Mouse (Mus musculus): ENCODE data around the gene Tmem59l.
"Not testable (repeated sequence)": the region's sequence is repeated elsewhere in the genome, so short reads cannot be mapped to it uniquely, and the experiment has no call there.

Gene Tmem59l

DNA sequence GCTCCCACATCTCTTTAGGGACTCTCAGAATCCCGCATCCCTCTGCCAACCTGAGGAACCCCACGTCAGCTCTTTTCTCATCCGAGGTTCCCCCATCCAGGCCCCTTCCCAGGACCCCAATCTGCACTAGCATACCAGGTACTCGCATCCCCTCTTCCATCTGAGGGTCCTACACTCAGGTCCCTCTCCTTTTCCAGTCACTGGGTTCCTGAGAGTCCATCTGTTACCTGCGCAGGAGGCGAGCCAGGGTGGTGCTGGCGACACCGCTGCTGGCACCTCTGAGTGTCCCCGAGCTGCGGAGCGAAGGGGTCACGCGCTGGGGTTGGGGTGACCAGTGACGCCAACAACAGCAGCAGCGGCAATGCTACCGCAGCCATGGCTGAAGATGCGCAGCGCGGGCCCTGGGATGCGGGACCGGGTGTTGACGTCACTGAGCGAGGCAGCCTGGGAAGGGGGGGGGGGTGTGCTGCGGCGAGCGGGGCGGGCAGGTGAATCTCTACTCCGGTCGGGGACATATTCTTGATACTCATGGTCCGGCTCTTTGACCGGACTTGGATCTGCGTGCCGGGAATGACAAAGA is at the start of gene Tmem59l:
Gene Tmem59l (minus strand): TSS at position 418 of the 580 bp plus-strand sequence.
- no peak for DNase-seq (ENCODE audit: low read depth, low spot score)

DNA sequence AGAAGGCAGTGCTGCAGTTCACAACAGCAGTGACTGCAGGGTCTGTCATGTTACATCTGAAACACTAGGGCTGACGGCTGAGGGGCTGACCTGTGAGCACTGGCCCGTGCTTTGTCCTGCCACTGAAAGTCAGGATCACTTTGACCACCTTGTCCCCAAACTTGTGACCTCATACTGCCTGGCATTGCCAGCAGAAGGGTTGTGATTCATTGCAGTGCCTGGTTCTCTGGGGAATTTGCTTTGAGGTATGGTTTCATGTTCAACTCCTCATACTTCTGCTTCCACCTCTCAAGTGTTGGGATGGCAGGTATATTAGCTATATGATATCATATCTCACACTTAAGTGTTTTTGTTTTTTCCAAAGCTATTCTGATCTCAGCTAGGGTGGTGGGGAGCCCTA is 48.5 kb upstream of the Tmem59l start:
- DNase-seq (ENCODE audit: low read depth, low spot score): no peak

DNA sequence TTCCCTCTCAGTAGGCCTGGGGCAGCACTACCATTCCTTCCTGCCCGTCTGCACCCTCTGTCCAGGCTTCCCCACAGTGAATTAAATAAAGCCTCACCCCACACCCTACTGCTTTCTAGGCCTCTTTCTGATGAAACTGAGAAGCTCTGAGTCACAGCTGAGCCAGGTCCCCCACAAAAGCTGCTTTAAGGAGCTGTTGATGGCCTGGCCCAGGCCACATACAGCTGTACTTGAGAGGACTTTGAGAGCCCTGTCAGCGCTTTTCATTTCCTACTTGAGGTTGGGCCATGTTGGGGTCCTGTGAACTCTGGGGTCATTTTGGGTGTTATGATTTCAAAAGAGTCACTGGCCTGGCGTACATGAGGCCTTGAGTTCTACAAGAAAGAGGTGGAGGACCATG is 48.1 kb upstream of the Tmem59l start:
- no peak for DNase-seq (ENCODE audit: low read depth, low spot score)

DNA sequence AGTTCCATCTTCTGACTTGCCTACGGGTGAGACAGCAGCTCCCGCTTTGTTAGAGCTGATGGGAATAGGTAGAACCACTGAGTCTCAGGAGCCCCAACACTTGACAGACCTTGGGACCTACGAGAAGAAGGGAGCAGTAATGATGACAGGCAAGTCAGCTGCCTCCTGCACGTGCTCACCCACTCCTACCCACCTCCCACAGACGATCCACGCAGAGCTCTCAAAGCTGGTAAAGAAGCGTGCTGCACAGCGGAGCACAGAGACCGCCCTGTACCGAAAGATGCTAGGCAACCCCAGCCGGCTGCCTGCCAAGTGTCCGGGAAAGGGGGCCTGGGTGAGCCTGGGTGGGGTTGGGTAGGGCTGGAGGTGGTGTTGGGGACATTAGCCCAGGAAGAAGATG is 47.1 kb upstream of the Tmem59l start:
- DNase-seq (ENCODE audit: low read depth, low spot score): no peak

DNA sequence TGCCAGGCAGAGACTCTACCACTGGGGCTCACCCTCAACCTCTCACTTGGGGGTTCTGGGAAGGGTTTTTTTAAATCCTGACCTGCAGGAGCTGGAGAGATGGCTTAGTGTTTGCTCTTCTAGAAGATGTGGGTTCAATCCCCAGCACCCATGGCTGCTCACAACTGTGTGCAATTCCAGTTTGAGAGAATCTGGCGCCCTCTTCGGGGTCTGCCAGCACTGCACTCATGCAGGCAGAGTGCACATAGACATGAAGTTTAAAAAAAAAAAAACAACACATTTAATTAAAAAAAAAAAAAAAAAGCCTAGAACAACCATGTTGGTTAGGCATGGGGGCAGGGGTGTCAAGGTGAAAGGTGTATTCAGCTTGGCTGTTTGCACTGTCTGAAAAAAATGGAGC is 43.2 kb upstream of the Tmem59l start:
- no peak for DNase-seq (ENCODE audit: low read depth, low spot score)

DNA sequence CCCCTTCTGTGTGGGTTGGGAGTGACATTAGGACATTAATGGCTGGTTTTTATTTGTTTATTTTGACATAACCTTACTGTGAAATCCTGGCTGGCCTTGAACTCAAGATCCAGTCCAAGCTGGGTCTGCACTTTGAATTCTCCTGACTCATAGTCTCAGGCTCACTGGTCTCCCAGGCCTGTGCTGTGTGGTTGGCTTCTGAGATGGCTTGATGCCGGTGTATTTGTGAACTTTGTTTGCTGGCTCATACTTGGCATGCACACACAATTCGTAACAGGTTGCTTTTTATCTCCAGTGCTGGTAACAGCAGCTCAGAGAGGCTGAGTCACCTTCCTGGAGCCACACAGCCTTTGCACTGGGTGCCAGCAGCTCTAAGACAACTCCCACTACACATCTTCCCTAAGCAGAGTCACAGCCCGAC is 42.6 kb upstream of the Tmem59l start:
- DNase-seq (ENCODE audit: low read depth, low spot score): no peak

DNA sequence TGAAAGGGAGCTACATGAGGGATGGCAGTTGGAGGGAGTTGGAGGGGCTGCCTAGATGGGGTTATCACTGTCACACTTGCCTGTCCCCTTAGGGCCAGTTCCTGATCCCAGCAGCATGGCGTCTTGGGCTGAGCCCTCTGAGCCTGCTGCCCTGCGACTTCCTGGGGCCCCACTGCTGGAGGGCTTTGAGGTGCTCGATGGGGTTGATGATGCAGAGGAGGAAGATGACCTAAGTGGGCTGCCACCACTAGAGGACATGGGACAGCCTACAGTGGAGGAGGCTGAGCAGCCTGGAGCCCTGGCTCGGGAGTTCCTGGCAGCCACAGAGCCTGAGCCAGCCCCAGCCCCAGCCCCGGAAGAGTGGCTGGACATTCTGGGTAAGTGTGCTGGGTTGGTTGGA is 42.1 kb upstream of the Tmem59l start:
- no peak for DNase-seq (ENCODE audit: low read depth, low spot score)

DNA sequence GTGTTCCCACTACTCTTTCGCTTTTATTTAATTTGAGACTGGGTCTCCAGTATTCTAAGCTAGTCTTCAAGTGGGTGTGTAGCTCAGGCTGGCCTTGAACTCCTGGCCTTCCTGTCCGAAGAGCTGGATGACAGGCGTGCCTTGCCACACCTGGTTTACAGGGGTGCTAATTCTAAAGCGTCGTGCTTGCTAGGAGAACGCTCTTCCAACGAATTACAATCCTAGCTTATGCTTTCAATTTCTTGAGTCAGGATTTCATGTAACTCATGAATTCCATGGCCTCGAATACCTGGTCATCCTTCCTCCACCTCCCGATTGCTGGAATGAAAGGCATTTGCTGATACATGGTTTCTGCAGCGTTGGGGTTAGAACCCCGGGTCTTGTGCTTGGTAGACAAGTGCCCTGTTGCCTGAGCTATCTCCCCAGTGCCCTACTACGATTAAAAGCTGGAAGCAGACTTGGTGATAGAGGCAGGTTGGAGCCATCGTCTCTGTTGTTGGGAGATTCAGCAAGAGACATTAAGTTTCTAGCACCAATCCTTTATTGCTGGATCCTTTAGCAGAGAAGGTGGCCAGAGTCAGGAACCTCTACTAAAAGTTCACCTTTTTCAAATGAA is 41.1 kb upstream of the Tmem59l start:
- DNase-seq (ENCODE audit: low read depth, low spot score): no peak

DNA sequence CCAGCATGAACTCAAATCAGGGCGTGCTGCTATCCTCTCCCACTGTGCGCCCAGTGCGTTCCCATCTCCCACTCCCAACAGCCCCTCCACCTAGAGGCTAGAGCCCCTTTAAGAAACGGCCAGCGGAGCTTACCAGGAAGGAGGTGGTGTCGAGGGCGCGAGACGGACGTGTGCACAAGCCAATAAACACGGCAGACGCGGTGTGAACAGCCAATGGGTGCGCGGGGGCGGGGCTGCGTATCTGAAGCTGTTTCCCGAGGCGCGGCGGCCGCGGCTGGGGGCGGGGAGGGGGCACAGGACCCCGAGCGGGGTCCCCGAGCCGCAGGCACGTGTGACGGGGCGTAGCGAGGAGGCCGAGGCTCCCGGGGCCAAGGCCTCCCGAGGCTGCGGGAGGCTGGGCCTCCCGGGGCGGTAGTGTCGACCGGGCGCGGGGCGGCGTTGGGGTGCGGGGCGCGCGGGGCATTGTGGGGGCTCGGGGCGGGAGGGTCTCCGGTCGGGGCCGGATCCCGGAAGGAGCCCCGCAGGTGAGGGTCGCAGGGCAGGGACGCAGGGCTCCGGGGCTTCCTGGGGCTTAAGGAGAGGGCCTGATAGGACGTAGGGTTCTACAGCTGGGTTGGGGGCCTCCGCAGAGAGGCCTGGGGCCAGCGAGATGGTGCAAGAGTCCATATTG is 40.5 kb upstream of the Tmem59l start, which contains the start of the genes Fkbp8 and Kxd1:
Gene Fkbp8 (plus strand): TSS at position 213 of the 670 bp plus-strand sequence.
Gene Kxd1 (minus strand): TSS at position 445 of the 670 bp plus-strand sequence.
- DNase-seq (ENCODE audit: low read depth, low spot score): peak; percentile 87

DNA sequence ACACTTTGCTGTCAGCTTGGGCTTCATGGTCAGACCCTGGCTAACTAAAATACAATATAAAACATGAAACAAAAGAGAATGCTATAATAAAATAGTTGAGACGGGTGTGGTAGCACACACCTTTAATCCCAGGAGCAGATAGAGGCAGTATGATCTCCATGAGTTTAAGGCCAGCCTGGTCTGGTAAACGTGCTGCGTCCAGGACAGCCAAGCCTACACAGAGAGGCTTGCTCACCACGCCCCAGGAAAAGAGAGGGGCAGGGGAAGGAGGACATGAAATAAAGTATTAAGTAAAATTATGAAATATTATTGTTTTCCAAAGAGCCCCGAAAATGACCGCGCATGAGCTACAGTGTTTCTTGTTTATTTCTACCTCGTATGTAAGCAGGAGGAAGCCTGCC is 40.0 kb upstream of the Tmem59l start:
- no peak for DNase-seq (ENCODE audit: low read depth, low spot score)

DNA sequence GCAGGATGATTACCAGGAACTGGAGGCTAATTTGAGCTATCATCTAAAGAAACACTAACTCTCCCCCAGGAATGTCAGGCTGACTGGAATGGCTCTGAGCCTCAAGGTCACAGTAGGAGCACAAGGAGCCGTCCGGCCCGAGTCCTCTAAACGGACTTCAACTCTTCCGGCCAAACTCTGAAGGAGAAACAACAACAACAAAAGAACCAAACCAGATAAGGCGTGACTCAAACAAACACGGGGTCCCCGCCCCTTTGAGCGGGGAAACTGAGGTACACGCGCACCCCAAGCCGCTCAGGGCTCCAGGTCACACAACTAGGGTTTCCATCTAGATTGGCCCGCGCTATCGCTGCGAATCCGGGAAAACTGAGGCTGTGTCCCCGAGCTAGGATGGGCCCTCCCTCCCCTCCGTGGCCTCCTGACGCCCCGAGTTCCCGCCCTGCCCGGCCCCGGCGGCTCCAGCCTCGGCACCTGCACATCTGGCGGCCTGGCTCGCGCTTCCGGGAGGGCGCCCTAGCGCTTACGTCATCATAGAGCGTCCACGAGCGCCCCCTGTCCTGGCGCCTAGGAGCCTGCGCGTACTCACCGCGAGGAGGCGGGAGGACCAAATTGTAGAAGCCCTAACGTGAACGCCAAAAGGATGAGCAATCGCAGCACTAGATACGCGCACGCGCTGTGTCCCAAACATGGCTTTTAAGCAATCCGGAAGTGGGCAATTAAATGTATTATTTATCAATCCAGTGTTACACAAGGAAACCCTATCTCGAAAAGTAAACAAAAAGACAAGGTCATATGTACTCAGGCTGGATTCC is 35.6 kb upstream of the Tmem59l start:
- peak; percentile 92 for DNase-seq (ENCODE audit: low read depth, low spot score)

DNA sequence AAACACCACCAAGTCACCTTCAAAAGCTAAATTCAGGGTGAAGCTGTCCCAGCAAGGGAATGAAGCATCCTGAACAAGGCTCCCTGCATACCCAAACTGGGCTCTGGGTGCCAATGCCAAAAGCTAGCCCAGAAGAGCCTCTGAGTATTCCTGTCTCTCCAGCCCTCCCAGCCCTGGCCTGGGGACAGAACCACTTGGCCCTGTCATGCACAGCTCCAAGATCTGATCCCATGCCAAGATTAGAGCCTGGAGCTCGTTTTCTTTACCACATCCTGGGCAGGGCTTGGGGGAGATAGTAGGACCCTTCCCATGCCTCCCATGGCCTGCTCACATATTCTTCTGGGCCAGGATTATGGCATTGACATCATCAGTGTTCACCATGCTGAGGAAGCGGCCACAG is 32.4 kb upstream of the Tmem59l start:
- no peak for DNase-seq (ENCODE audit: low read depth, low spot score)

DNA sequence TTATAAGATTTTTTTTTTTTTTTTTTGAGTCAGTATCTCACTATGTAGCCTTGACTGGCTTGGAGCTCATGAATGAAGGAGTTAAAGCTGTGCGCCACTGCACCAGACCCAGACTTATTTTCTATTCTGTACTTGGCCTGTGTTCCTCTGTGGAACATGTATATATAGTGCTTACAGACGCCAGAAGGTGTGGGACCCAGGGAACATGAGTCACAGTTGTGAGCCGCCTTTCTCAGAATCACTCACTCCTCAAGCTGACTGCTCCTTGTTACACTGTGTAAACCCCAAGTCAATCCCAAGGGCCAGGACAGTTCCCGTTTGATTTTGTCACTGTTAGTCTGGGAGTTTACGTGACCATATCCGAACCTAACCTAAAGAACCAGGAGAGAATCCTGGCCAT is 31.9 kb upstream of the Tmem59l start:
- no peak for DNase-seq (ENCODE audit: low read depth, low spot score)

DNA sequence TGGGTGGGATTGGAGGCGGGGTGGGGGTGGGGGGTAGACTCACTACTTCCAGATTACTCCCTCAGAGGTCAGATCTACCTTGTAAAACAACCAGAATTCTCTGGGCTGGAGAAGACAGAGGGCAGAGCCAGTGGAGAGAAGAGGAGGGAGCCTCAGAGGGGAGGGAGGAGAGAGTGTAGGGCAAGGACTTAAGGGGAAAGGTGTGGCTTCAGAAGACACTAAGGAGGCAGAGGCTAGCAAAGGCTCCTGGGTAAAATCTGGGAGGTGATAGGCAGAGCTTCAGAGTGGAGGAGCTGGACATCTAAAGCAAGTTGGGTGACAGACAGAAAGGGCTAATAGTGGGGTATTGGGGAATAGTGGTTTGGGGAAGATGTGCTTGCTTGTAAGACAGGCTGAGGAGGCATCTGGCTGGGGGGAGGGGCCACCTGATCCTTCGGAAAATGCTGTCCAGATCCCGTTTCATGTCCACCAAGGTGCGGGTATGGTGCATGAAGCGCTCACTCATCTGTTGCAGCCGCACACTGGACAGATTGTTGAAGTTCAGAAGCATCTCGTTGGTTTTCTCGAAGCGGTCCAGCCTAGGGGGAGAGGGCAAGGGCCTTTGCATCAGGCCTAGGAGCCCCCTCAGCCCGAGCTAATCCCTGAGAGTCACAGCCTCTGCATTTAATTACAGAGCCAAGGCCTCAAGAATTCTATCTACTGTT is 30.9 kb upstream of the Tmem59l start:
- no peak for DNase-seq (ENCODE audit: low read depth, low spot score)

DNA sequence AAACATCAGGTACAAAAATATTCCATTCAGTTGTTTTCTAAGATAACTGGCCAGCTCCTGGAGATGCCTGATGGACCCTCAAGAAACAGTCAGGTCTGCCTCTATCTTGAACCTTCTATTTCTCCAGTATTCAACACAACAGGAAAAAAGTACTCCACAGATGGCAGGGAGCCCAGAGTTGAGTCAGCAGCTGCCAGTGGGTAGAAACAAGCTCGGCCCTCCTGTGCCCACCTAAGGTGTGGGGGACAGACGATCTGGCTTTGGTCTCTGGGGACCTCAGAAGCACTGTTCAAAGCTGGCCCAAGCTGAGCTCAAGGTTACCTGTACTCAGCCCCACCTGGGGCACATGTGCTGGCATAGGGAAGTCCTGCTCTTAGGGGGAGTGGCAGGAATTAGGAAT is 26.3 kb upstream of the Tmem59l start:
- no peak for DNase-seq (ENCODE audit: low read depth, low spot score)

DNA sequence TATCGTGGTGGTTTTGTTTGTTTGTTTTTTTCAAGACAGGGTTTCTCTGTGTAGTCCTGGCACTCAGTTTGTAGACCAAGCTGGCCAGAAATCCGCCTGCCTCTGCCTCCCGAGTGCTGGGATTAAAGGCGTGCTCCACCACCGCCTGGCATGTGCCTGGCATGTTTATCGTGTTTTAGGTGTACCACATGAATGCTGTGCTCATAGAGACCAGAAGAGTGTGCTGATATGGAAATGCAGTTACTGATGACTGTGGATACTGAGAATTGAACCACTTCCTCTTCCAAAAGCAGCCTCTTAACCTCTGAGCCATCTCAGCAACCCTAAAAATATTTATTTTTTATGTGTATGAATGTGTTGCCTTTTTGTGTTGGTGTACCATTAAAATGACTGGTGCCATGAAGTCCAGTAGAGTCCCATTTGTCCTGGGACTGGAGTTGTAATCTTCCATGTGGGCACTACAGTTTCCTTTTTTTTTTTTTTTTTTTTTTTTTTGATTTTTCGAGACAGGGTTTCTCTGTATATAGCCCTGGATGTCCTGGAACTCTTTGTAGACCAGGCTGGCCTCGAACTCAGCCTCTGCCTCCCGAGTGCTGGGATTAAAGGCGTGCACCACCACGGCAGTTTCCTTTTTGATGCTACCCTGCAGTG is 25.2 kb upstream of the Tmem59l start:
- DNase-seq (ENCODE audit: low read depth, low spot score): no peak

DNA sequence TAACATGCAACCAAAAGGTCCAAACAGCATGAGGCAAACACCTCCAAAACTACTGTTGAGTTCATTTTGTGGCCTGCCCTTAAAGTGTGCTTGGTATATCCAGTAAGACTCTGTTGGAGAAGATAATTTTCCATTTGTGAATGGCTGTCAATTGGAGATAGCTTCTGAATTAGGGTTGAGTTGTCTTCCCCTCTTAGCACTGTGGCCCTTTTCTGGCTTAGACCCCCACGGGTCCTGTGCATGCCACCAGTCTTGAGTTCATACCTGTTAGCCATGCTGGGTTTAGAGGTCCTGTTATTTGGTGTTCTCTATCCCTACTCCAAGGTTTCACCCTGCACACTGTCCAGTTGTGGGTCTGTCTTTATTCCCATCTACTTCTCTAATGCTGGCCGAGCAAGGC is 24.6 kb upstream of the Tmem59l start:
- DNase-seq (ENCODE audit: low read depth, low spot score): no peak

DNA sequence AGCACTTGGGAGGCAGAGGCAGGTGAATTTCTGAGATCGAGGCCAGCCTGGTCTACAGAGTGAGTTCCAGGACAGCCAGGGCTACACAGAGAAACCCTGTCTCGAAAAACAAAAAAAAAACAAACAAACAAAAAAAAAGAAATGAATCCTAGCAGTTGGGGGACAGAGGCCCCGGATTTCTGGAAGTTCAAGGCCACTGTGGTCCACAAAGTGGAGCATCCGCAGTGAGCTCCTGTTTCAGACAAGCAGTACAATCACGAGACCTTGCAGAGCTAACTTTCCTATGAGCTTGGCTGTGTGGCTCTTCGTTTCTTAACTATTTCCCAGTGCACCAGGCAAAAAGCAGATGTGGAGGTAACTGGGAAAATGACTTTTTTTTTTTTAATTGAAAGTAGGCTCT is 24.0 kb upstream of the Tmem59l start:
- not testable (repeated sequence) for DNase-seq (ENCODE audit: low read depth, low spot score)

DNA sequence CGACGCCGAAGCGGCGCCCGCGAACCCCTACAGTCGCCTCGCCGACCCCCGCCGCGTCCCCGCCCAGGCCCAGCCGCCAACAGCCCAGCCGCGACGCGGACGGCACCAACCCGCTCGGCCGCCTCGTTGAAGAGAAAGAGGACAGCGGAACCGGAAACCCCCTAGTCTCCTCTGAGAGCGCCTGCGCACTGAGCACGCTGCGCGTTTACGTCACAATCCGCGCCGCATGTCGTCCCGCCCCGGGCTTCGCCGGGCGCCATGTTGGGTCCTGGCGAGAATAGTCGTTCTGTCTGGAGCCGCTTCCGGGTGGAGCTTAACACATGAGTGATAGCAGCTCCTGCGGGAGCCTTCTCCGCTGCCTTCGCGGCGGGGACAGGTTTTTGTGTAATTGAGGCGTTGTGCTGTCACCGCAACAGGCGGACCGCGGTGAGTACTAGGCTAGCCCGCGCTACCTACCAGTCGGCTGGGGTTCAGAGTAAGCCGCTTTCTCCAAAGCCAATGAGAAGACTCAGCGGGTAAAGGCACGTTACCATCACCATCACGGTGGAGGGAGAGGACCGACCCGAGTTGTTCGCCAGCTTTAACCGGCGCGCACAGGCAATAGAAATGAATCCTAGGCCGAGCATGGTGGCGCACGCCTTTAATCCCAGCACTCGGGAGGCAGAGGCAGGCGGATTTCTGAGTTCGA is 23.2 kb upstream of the Tmem59l start, which contains the start of gene Uba52:
Gene Uba52 (minus strand): TSS at position 574 of the 688 bp plus-strand sequence.
- DNase-seq (ENCODE audit: low read depth, low spot score): peak; percentile 94

DNA sequence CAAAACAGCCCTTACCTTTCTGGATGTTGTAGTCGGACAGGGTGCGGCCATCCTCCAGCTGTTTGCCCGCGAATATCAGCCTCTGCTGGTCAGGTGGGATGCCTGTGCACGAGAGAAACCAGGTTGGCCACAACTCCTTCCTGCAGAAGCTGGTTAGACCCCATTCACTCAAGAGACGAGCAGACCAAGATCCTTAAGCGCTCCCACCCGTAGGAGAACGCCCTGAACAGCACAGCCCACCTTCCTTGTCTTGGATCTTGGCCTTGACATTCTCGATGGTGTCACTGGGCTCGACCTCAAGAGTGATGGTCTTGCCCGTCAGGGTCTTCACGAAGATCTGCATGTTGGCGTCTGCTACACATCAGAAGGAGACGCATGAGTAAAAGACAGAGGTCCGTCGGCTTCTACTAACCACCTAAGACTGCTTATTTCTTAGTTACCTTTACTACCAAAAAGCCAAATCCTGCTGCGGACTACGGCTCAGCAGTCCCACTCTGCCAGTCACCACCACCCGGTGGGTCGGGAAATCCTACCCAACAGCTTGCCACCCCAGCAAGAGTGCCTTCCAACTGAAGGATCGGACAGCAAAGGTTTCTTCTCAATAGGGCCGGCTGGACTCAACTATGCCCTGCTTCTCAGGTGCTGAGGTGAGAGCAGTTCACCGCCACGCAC is 22.3 kb upstream of the Tmem59l start:
- DNase-seq (ENCODE audit: low read depth, low spot score): no peak
